Mouse (Mus musculus): Measurements from ENCODE around the gene Taf5l.

DNA sequence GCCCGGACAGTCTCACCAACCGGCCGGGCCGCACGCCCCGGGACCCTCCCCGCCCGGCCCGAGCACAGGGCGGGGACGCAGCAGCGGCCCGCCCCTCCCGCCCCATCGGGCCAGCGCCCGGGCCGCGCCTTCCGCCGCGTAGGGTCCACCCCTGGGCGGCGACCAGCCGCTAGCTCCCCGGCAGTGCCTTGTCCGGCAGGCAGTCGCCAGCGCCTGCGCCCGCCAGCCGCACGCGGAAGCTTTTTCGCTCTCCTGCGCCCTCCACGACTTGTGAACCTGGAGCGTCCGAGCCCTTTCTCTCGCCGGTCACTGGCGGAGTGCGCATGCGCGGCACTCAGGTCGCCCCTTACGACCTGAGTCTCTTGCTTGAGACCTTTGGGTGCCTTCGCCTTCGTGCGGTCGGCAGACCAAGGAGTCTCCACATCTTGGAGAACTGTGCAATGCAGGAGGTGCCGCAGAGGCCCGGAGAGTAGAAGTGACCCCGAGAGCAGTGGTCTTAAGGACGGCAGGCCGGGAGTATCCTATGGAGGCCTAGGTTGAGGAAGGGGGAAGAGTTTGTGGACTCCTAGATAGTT lies 38.3 kb downstream of the Taf5l start, which contains the start of gene Abcb10:
- TF ChIP-seq ZNF384 (IDR thresholded peaks at IDR 0.05; ENCODE audit: low read depth, low read length) (no peak), CTCF (IDR thresholded peaks at IDR 0.05 in 2 of 3, conservative IDR thresholded peaks at IDR 0.05 in 1 of 3; ENCODE audit: control insufficient read depth in 1 of 3, insufficient read depth in 1 of 3, low read depth in 2 of 3, low read length in 3 of 3, poor library complexity in 1 of 3, severe bottlenecking in 1 of 3) (no peak), POLR2A (IDR thresholded peaks at IDR 0.05; ENCODE audit: control insufficient read depth in 1 of 2, insufficient read depth in 1 of 2, low read depth in 1 of 2, low read length in 2 of 2, poor library complexity in 1 of 2) (peak in 1 of 2 experiments; percentile 81), JUND (IDR thresholded peaks at IDR 0.05; ENCODE audit: low read depth, low read length) (no peak), EP300 (IDR thresholded peaks at IDR 0.05; ENCODE audit: low read depth in 1 of 2, low read length in 2 of 2) (no peak), ZC3H11A (IDR thresholded peaks at IDR 0.05; ENCODE audit: low read depth, low read length) (no peak), USF2 (IDR thresholded peaks at IDR 0.05; ENCODE audit: borderline replicate concordance in 1 of 2, insufficient read depth in 1 of 2, low read depth in 1 of 2, low read length in 2 of 2) (no peak), MEF2A (IDR thresholded peaks at IDR 0.05; ENCODE audit: extremely low read depth, insufficient replicate concordance, low read depth, low read length, poor library complexity, severe bottlenecking) (no peak), BHLHE40 (IDR thresholded peaks at IDR 0.05; ENCODE audit: borderline replicate concordance, low read depth, low read length) (no peak), RAD21 (IDR thresholded peaks at IDR 0.05; ENCODE audit: low read depth, low read length) (no peak), RCOR1 (IDR thresholded peaks at IDR 0.05; ENCODE audit: low read depth, low read length) (no peak), E2F4 (IDR thresholded peaks at IDR 0.05; ENCODE audit: borderline replicate concordance, low read depth, low read length) (no peak), ZKSCAN1 (IDR thresholded peaks at IDR 0.05; ENCODE audit: low read depth, low read length) (no peak)
